Mouse (Mus musculus) liver, postnatal 0 days (tissue): ENCODE results near the gene Nudt3.

Source experiments
- CTCF ChIP-seq: sonication (generic); IDR thresholded peaks from 2 replicates; pipeline ENCODE4 v1.5.1; 2016; ENCODE audit warnings: antibody characterized with exemption, low read depth
- EP300 ChIP-seq: IDR thresholded peaks from 2 replicates; pipeline ENCODE4 v1.6.1; 2016; ENCODE audit warnings: antibody characterized with exemption, low read depth, mild to moderate bottlenecking

DNA sequence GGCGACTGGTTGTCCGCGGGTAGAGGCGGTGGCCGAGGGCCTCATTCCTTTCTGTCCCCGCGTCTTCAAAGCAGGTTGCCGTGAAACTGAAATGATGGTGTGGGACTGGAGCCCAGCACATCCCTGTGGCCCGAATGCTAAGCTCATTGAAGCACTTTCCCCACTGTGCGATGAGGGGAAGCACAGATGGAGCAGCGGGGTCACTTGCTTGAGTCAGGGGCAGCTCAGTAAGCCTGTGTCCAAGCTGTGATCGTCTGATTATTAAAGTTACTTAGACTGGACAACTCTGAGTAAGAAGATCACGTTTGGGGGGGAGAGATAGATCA is 57.4 kb downstream of the Nudt3 start:
- no peak for TF ChIP-seq EP300
- TF ChIP-seq CTCF, result no peak
